8 mouse cellular contexts compared by ENCODE assay signal in the genomic region with DNA sequence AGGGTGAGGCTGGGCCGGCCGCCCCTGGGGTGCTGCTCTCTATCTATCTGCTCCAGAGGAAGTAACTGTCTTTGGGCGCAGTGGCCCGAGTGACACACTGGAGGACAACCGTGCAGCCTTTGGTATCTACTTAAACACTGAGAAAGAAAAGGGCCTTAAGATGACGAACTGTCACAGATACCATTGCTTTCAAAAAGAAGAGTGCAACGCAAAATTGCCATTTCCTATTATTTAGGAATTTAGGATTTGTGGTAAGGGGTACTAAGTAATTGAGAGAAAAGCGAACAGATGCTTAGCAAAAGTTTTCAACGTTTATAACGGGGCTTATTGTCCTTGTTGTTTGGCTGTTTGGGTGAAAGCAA.
DNase-seq lines count a peak whose midpoint lies in the region; ATAC-seq and TF ChIP-seq lines count a peak whose summit lies in the region.

No protein-coding gene starts in this region.

- H3K27me3 ChIP-seq in kidney, embryonic 15.5 days = peaks cover 39% of the 10 kb centered on the region
- H3K27me3 ChIP-seq in hindbrain, embryonic 16.5 days (replicated peaks; ENCODE audit: control insufficient read depth, insufficient read depth, low read length) = no peaks in the 10 kb centered on the region
- H3K27me3 ChIP-seq in midbrain, embryonic 14.5 days (ENCODE audit: control insufficient read depth, insufficient read depth, low read length) = no peaks in the 10 kb centered on the region

- H3K27ac ChIP-seq in kidney, embryonic 15.5 days = no peak overlapping the region
- H3K27ac ChIP-seq in bone marrow macrophage, adult 2 months (ENCODE audit: insufficient read depth, low read depth, low read length) = no peak overlapping the region
- H3K27ac ChIP-seq in hindbrain, embryonic 16.5 days (ENCODE audit: low read depth, low read length) = peak overlapping the region; percentile 97
- H3K27ac ChIP-seq in midbrain, embryonic 14.5 days (replicated peaks; ENCODE audit: low read depth, low read length) = peak overlapping the region; percentile 96

- no peaks in the 10 kb centered on the region for H3K9me3 ChIP-seq in kidney, embryonic 15.5 days (replicated peaks)
- H3K9me3 ChIP-seq in hindbrain, embryonic 16.5 days (ENCODE audit: control insufficient read depth, low read length) = no peaks in the 10 kb centered on the region
- H3K9me3 ChIP-seq in midbrain, embryonic 14.5 days (ENCODE audit: control insufficient read depth, low read length) = no peaks in the 10 kb centered on the region

- ATAC-seq in kidney, embryonic 15.5 days (replicated peaks; ENCODE audit: low FRiP score) = peak; percentile 74
- no peak for ATAC-seq in hindbrain, embryonic 16.5 days
- no peak for ATAC-seq in midbrain, embryonic 14.5 days (ENCODE audit: low FRiP score, low TSS enrichment)

- 17% methylated on average over 10 of the region's 10 CpGs for WGBS in kidney, embryonic 15.5 days
- WGBS in hindbrain, embryonic 16.5 days = 8% methylated on average over 10 of the region's 10 CpGs
- 10% methylated on average over 10 of the region's 10 CpGs for WGBS in midbrain, embryonic 14.5 days

- TF ChIP-seq CTCF in bone marrow macrophage, adult 2 months (IDR thresholded peaks at IDR 0.05; ENCODE audit: low read depth, low read length) = no peak

- H3K4me2 ChIP-seq in kidney, embryonic 15.5 days = peak overlapping the region; percentile 96
- H3K4me2 ChIP-seq in hindbrain, embryonic 16.5 days (ENCODE audit: low read length) = peak overlapping the region; percentile 85
- H3K4me2 ChIP-seq in midbrain, embryonic 14.5 days (ENCODE audit: low read length) = peak overlapping the region; percentile 88

- no peak for DNase-seq in kidney, postnatal 10 days
- no peak for DNase-seq in midbrain, embryonic 14.5 days
- DNase-seq in urinary bladder, postnatal 10 days (ENCODE audit: low spot score) = no peak
- DNase-seq in T-cell, adult 2 months (ENCODE audit: low spot score) = no peak
- no peak for DNase-seq in ovary, postnatal 10 days (ENCODE audit: low spot score)

- TF ChIP-seq POLR2A in bone marrow macrophage, adult 2 months (IDR thresholded peaks at IDR 0.05; ENCODE audit: borderline replicate concordance, low read depth, low read length) = no peak

- peak overlapping the region; percentile 57 for H3K9ac ChIP-seq in kidney, embryonic 15.5 days
- H3K9ac ChIP-seq in hindbrain, embryonic 16.5 days (ENCODE audit: low read depth, low read length) = peak overlapping the region; percentile 99
- H3K9ac ChIP-seq in midbrain, embryonic 14.5 days (replicated peaks; ENCODE audit: low read length) = peak overlapping the region; percentile 98

- no peaks in the 10 kb centered on the region for H3K36me3 ChIP-seq in kidney, embryonic 15.5 days
- H3K36me3 ChIP-seq in hindbrain, embryonic 16.5 days (ENCODE audit: control insufficient read depth, insufficient read depth, low read length) = no peaks in the 10 kb centered on the region
- no peaks in the 10 kb centered on the region for H3K36me3 ChIP-seq in midbrain, embryonic 14.5 days (ENCODE audit: control insufficient read depth, insufficient read depth, low read length)

- peak overlapping the region; percentile 68 for H3K4me3 ChIP-seq in kidney, embryonic 15.5 days (replicated peaks)
- peak overlapping the region; percentile 68 for H3K4me3 ChIP-seq in bone marrow macrophage, adult 2 months (ENCODE audit: insufficient read depth, low read length)
- H3K4me3 ChIP-seq in hindbrain, embryonic 16.5 days (ENCODE audit: low read length) = peak overlapping the region; percentile 94
- peak overlapping the region; percentile 94 for H3K4me3 ChIP-seq in midbrain, embryonic 14.5 days (replicated peaks; ENCODE audit: low read depth, low read length)

- peaks cover 12% of the 10 kb centered on the region; the same call in 1 of the 2 replicates for H3K4me1 ChIP-seq in kidney, embryonic 15.5 days
- no peaks in the 10 kb centered on the region for H3K4me1 ChIP-seq in bone marrow macrophage, adult 2 months (ENCODE audit: control insufficient read depth, insufficient read depth, low read length)
- peaks cover 30% of the 10 kb centered on the region for H3K4me1 ChIP-seq in hindbrain, embryonic 16.5 days (ENCODE audit: control insufficient read depth, insufficient read depth, low read depth, low read length)
- H3K4me1 ChIP-seq in midbrain, embryonic 14.5 days (ENCODE audit: control insufficient read depth, insufficient read depth, low read length) = peaks cover 65% of the 10 kb centered on the region

Comparison
In these comparisons a context has a peak if more than half of its experiments do, and no peak if none do; other contexts are left out.
1. H3K27ac ChIP-seq: peak in hindbrain, embryonic 16.5 days (single experiment) and midbrain, embryonic 14.5 days (single experiment); none in kidney, embryonic 15.5 days (single experiment) and bone marrow macrophage, adult 2 months (single experiment).
2. Peak in every context shown above with its lines, with median percentiles within 50 percentile points of each other: H3K4me2 ChIP-seq, H3K4me3 ChIP-seq and H3K9ac ChIP-seq.